Mouse (Mus musculus): ENCODE data around the gene Crybg3.

DNA sequence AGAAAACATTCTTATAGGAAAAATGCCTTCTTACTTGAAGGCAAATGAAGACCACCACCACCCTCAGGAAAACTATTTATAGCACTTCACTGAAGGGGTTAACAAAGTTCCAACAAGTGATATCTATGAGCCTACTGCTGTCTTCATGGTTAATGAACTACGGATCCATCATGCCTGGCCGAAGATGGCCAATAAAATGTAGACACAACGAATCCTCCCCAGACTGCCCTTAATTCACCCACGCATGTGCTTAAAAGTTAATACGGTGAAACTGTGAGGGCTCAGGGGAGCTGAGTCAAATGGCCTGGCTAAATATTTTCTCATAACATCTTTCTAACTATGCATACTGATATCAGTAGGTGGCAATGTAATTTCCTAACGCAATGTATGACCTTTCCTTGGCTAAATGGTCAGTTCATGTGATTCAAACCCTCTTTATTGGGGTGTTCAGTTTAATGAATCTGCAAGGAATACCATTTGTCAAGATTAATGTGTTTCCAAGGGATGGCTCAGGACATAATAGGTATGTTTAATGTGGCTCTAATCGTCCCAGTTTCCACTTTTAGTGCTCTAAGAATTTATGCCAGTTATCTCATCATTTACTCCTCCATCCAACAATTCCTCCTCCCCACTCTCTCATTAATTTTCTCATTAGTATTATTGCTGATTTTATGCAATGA lies 155.8 kb downstream of the Crybg3 start:
- TF ChIP-seq CTCF (IDR thresholded peaks at IDR 0.05; ENCODE audit: control insufficient read depth, insufficient read depth, insufficient replicate concordance, low read depth, low read length), result no peak
- TF ChIP-seq POLR2A (IDR thresholded peaks at IDR 0.05; ENCODE audit: control insufficient read depth, low read depth, low read length), result no peak

Measured in testis, adult 2 months (tissue).